Mouse (Mus musculus) olfactory bulb, adult 2 months (tissue): ENCODE data around the gene Cyp4a31.

Source experiments
- CTCF ChIP-seq: fragments of 200-500 bp; IDR thresholded peaks from 2 replicates; pipeline ENCODE4 v1.5.1; 2012; ENCODE audit warnings: low read depth, mild to moderate bottlenecking, low read length, moderate library complexity; ENCODE audit not compliant: insufficient read depth
- POLR2A ChIP-seq: fragments of 200-500 bp; IDR thresholded peaks from 2 replicates; pipeline ENCODE4 v1.6.1; 2012; ENCODE audit warnings: mild to moderate bottlenecking, low read depth, low read length, moderate library complexity; ENCODE audit not compliant: insufficient read depth

GRCm38 (mm10) chr4:115555513-115555912 lies 7.9 kb upstream of the Cyp4a31 start:
- TF ChIP-seq POLR2A = no peak
- no peak for TF ChIP-seq CTCF
